Mouse (Mus musculus) regulatory T cell (primary cell): ENCODE data around the gene Neurl2.

Experiments used
- in situ Hi-C: fragments of 300-600 bp; cut with MboI, MseI; formaldehyde crosslinking; loops from one replicate; pipeline ENCODE4 v1.15.1; 2025; ENCODE audit warnings: high pct_unique_total_duplicates

The Neurl2 gene

DNA sequence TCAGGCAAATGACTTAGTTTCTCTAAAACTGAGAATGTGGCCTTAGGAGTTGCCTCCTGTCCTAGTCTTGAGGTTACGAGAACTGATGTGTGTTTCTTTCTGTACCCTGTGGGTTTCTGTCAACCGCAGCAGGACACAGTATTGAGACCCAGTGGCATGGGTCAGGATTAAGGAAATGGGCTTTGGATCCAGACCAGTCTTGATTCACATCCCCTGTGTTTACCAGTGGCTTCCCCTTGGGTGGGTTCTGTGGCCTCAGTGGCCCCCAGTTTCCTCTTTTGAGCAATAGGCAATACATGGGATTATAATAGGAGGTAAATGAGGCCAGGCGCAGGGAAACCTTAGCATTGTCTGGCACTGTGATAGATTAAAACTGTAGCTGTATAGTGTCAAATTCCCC lies 46.2 kb downstream of the Neurl2 start:
- in situ Hi-C loops: no loop called here

- in situ Hi-C loops: no loop called here
These were observed 46.8 kb downstream of the Neurl2 start for GRCm38 (mm10) chr2:164786388-164786885.

DNA sequence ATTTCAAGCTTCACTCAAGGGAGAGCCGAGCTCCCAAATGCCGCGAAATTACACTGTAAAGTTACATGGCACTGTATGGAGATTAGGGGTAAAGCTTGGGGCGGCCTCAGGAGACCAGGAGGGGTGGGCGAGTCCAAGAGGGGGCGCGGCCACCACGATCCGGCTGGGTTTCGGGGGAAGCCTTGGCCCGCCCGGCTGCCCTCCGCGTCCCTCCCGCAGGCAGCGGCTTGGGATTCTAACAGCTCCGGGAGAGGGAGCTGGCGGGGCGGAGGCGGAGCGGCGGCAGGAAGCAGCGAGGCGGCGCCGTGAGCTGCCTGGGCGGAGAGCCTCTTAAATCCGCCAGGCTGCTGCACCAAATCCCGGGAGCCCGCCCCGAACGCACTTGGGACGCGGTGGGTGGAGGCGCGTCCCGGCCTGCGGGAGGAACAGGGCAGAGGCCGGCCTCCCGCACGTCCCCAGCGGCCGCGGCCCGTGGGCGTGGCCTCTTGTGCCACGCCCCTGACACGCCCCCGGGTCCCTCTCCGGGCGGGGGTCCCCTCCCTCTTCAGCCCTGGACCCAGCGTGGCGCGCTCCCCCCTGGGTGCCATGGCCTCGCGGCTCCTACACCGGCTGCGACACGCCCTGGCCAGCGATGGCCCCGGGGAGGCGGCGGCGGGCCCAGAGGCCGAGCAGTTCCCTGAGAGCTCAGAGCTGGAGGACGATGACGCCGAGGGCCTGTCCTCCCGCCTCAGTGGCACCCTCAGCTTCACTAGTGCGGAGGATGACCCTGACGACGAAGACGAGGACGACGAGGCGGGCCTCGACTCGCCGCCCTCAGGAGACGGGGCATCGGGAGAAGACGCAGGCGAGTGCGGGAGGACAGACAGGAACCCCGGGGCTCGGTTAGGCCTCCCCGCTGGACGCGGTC lies 47.5 kb downstream of the Neurl2 start, which contains the start of gene Snx21:
Gene Snx21, plus strand, starts transcription at position 343 of the 907 bp plus-strand sequence.
- in situ Hi-C loops: no loop called here

DNA sequence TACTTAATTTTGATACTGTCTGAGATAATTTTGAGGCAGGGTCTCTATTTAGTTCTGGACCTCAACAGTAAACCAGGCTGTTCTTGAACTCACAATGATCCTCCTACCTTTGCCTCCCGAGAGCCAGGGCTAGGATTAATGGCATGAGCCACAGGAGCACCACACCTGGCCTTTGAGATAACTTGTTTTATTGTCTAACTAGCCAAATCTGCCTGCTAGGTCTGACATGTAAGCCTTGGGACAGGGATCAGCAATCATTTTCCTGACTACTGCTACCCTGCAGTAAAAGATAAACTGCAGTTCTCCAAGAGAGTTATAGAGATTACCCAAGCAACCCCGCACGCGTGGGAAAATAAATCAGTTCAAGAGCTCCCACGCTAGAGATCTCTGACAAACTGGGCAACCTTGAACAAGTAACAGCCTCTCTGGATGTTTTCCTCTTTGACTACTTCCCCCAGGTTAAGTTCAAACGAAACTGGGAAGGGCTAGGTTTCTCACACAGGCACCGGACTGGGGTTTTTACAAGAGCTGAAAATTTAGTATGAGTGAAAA lies 48.3 kb downstream of the Neurl2 start:
- in situ Hi-C loops: no loop called here

GRCm38 (mm10) chr2:164783926-164784581 lies 49.2 kb downstream of the Neurl2 start:
- in situ Hi-C loops: no loop called here

- in situ Hi-C loops: no loop called here
These were observed 51.4 kb downstream of the Neurl2 start for GRCm38 (mm10) chr2:164781876-164782275.
